In genomic region chr7:49908990-49909411, GRCm38 (mm10) we compare ENCODE assay signal across 12 mouse cellular contexts. TPM values are rescaled to one million over a fixed set of nuclear protein-coding genes. Genes with fewer than 3 reads are reported as not detected.
DNase-seq lines count a peak whose midpoint lies in the region; ATAC-seq lines count a peak whose summit lies in the region.
"Had no signal": no experiment of that assay in that cellular context is flagged by ENCODE, and none has a peak within 500 bp of the region (broad histone marks: within the 10 kb centered on the region; RNA-seq: fewer than 3 reads in every experiment).

No protein-coding gene starts in this region.

- H3K36me3 ChIP-seq in hindbrain, embryonic 11.5 days (ENCODE audit: control insufficient read depth, insufficient read depth, low read length) = no peaks in the 10 kb centered on the region
- H3K36me3 ChIP-seq in neural tube, embryonic 15.5 days = no peaks in the 10 kb centered on the region
- H3K36me3 ChIP-seq in heart, embryonic 12.5 days = no peaks in the 10 kb centered on the region
- H3K36me3 ChIP-seq: heart, embryonic 10.5 days had no signal

- H3K9ac ChIP-seq in hindbrain, embryonic 11.5 days (ENCODE audit: low read depth, low read length) = peak overlapping the region; percentile 35; the same call in 1 of the 2 replicates
- peak overlapping the region; percentile 40 for H3K9ac ChIP-seq in neural tube, embryonic 15.5 days (replicated peaks)
- H3K9ac ChIP-seq in heart, embryonic 12.5 days = no peak overlapping the region
- H3K9ac ChIP-seq: liver, embryonic 14.5 days had no signal

- 0% methylated on average over 26 of the region's 26 CpGs for WGBS in hindbrain, embryonic 11.5 days
- WGBS in neural tube, embryonic 15.5 days = 0% methylated on average over 26 of the region's 26 CpGs
- WGBS in heart, embryonic 12.5 days = under 1% methylated on average over 26 of the region's 26 CpGs

- H3K27me3 ChIP-seq in hindbrain, embryonic 11.5 days (ENCODE audit: control insufficient read depth, insufficient read depth, low read length) = peaks cover 96% of the 10 kb centered on the region
- H3K27me3 ChIP-seq in neural tube, embryonic 15.5 days (replicated peaks) = peaks cover 77% of the 10 kb centered on the region
- peaks cover 97% of the 10 kb centered on the region for H3K27me3 ChIP-seq in heart, embryonic 12.5 days (replicated peaks)

- DNase-seq in left cerebral cortex, postnatal 4 days = peak; percentile 53
- DNase-seq in left cerebral cortex, postnatal 14 days (ENCODE audit: low spot score in 2 of 2) = no peak
- DNase-seq in hindbrain, embryonic 11.5 days (ENCODE audit: low spot score) = peak; percentile 71
- DNase-seq in kidney, postnatal 10 days = peak; percentile 12
- DNase-seq in spleen, postnatal 10 days (ENCODE audit: low spot score in 2 of 2) = no peak
- DNase-seq in yolk sac, embryonic 10.5 days (ENCODE audit: low spot score) = no peak
- DNase-seq: adrenal gland, postnatal 14 days; cerebellum, postnatal 36 days had no signal

- H3K4me2 ChIP-seq in hindbrain, embryonic 11.5 days (replicated peaks; ENCODE audit: low read depth, low read length) = peak overlapping the region; percentile 6; the same call in 1 of the 2 replicates
- peak overlapping the region; percentile 57 for H3K4me2 ChIP-seq in neural tube, embryonic 15.5 days
- no peak overlapping the region for H3K4me2 ChIP-seq in heart, embryonic 12.5 days

- intact Hi-C loops in left cerebral cortex, postnatal 4 days (cut with DNase I) = no loop called here
- intact Hi-C loops in left cerebral cortex, postnatal 14 days (cut with DNase I) = no loop called here

- no peak overlapping the region; the same call in 1 of the 2 replicates for H3K4me3 ChIP-seq in hindbrain, embryonic 11.5 days (ENCODE audit: low read depth, low read length)
- H3K4me3 ChIP-seq in neural tube, embryonic 15.5 days (replicated peaks) = peak overlapping the region; percentile 26
- H3K4me3 ChIP-seq in heart, embryonic 12.5 days = no peak overlapping the region
- H3K4me3 ChIP-seq: heart, embryonic 10.5 days had no signal

- no peaks in the 10 kb centered on the region for H3K9me3 ChIP-seq in hindbrain, embryonic 11.5 days (ENCODE audit: control insufficient read depth, low read length)
- no peaks in the 10 kb centered on the region for H3K9me3 ChIP-seq in neural tube, embryonic 15.5 days (replicated peaks)
- no peaks in the 10 kb centered on the region for H3K9me3 ChIP-seq in heart, embryonic 12.5 days (replicated peaks)
- H3K9me3 ChIP-seq: heart, embryonic 10.5 days had no signal

- ATAC-seq in hindbrain, embryonic 11.5 days (ENCODE audit: low FRiP score) = peak; percentile 39; the same call in 1 of the 2 replicates
- no peak for ATAC-seq in neural tube, embryonic 15.5 days (ENCODE audit: low FRiP score)
- no peak for ATAC-seq in heart, embryonic 12.5 days (ENCODE audit: insufficient number of reproducible peaks, low FRiP score)

- no peaks in the 10 kb centered on the region; the same call in 1 of the 2 replicates for H3K4me1 ChIP-seq in hindbrain, embryonic 11.5 days (replicated peaks; ENCODE audit: control insufficient read depth, insufficient read depth, low read length)
- peaks cover 27% of the 10 kb centered on the region for H3K4me1 ChIP-seq in neural tube, embryonic 15.5 days
- 0 out of 2 replicates have a peak, but pooled peaks cover 5% of the 10 kb centered on the region for H3K4me1 ChIP-seq in heart, embryonic 12.5 days (replicated peaks)

- H3K27ac ChIP-seq in hindbrain, embryonic 11.5 days (ENCODE audit: low read depth, low read length) = peak overlapping the region; percentile 61
- peak overlapping the region; percentile 85 for H3K27ac ChIP-seq in neural tube, embryonic 15.5 days (replicated peaks)
- no peak overlapping the region for H3K27ac ChIP-seq in heart, embryonic 12.5 days (ENCODE audit: poor library complexity, severe bottlenecking)
- H3K27ac ChIP-seq: heart, embryonic 10.5 days; liver, embryonic 14.5 days had no signal

RNA-seq across cellular contexts. Expression of gene Slc6a5, which starts 0.9 kb away (rescaled TPM):
- not detected for total RNA-seq in left cerebral cortex, postnatal 4 days (2021)
- under 1 TPM; 0.04 to 0.18 TPM for total RNA-seq in left cerebral cortex, postnatal 14 days (2021)
- polyA plus RNA-seq in hindbrain, embryonic 11.5 days (2014; fragmentation: Nextera tagmentation; extraction: Ambion mirVana) = 5.2 and 5.4 TPM in 2 replicates
- 14.9 and 19.7 TPM in 2 replicates for polyA plus RNA-seq in neural tube, embryonic 15.5 days (2015; fragmentation: Nextera tagmentation; extraction: Ambion mirVana)
- not detected in 2 replicates for polyA plus RNA-seq in heart, embryonic 12.5 days (2016; fragmentation: Nextera tagmentation; extraction: Ambion mirVana)
- polyA plus RNA-seq: heart, embryonic 10.5 days had no signal

Comparison
In these comparisons a context has a peak if more than half of its experiments do, and no peak if none do; other contexts are left out.
1. DNase-seq: peak in left cerebral cortex, postnatal 4 days (single experiment), hindbrain, embryonic 11.5 days (single experiment) and kidney, postnatal 10 days (single experiment); none in left cerebral cortex, postnatal 14 days (0 of 2), spleen, postnatal 10 days (0 of 2) and yolk sac, embryonic 10.5 days (single experiment).